Mouse (Mus musculus) cortical plate, adult 2 months (tissue): Measurements from ENCODE around the gene Fastkd2. TPM values are rescaled to one million over a fixed set of nuclear protein-coding genes. Genes with fewer than 3 reads are reported as not detected.
A peak's percentile ranks its signal among the peaks of the same experiment; 100 is the strongest.

Experiments used
- H3K27ac ChIP-seq: fragments of 200-500 bp; 2 replicates; pipeline ENCODE4 v1.5.1; 2012; ENCODE audit warnings: low read length, control low read depth, inconsistent platforms; ENCODE audit not compliant: insufficient read depth
- H3K4me1 ChIP-seq: fragments of 200-500 bp; 2 replicates; pipeline ENCODE4 v1.6.1; 2011; ENCODE audit warnings: low read length; ENCODE audit not compliant: control insufficient read depth, insufficient read depth
- H3K4me3 ChIP-seq: fragments of 200-500 bp; 2 replicates; pipeline ENCODE4 v1.5.1; 2011; ENCODE audit warnings: mild to moderate bottlenecking, low read length, control low read depth; ENCODE audit not compliant: insufficient read depth
- CTCF ChIP-seq: fragments of 200-500 bp; IDR thresholded peaks from 2 replicates; pipeline ENCODE4 v1.5.1; 2011; ENCODE audit warnings: mild to moderate bottlenecking, control low read depth, low read length; ENCODE audit not compliant: insufficient read depth; ENCODE audit errors: extremely low read depth
- POLR2A ChIP-seq: fragments of 200-500 bp; IDR thresholded peaks from 2 replicates; pipeline ENCODE4 v1.6.1; 2011; ENCODE audit warnings: mild to moderate bottlenecking, low read length, control low read depth; ENCODE audit not compliant: insufficient read depth; ENCODE audit errors: extremely low read depth
- polyA plus RNA-seq: library from polyadenylated mRNA; depleted of rRNA; stranded (reverse); fragments of >200 nt; gene quantifications from 2 replicates; pipeline ENCODE4 v1.2.3, GENCODE M21; 2012; rRNA removed

The Fastkd2 gene
- polyA plus RNA-seq, 1 experiment = 28.1 TPM

GRCm38 (mm10) chr1:63764395-63764794 is 34.0 kb downstream of the Fastkd2 start:
- peaks cover 7% of the 10 kb centered on the region; the same call in 1 of the 2 replicates for H3K4me1 ChIP-seq
- no peak overlapping the region for H3K27ac ChIP-seq
- H3K4me3 ChIP-seq = no peak overlapping the region
- no peak for TF ChIP-seq POLR2A
- no peak for TF ChIP-seq CTCF

- H3K4me1 ChIP-seq = peaks cover 11% of the 10 kb centered on the region
- no peak overlapping the region for H3K4me3 ChIP-seq
- TF ChIP-seq CTCF (no peak), POLR2A (no peak)
- H3K27ac ChIP-seq = no peak overlapping the region
Observed at GRCm38 (mm10) chr1:63768112-63768511, 37.7 kb downstream of the Fastkd2 start.

- Histone ChIP-seq H3K4me3 (no peak within 1 kb of the TSS), H3K27ac (peak within 1 kb of the TSS; percentile 21; the same call in 1 of the 2 replicates), H3K4me1 (peaks cover 7% of the 10 kb centered on the region)
- TF ChIP-seq POLR2A (no peak), CTCF (no peak)
Observed at GRCm38 (mm10) chr1:63769167-63769566, 38.8 kb downstream of the Fastkd2 start, which contains the start of gene 4933402D24Rik. 4933402D24Rik (minus strand) TSS chr1:63769267.

GRCm38 (mm10) chr1:63770309-63770708 is 39.9 kb downstream of the Fastkd2 start:
- no peak overlapping the region for H3K4me3 ChIP-seq
- no peak for TF ChIP-seq CTCF
- TF ChIP-seq POLR2A = no peak
- 0 out of 2 replicates have a peak overlapping the region, but pooled peaks have one; percentile 21 for H3K27ac ChIP-seq
- peaks cover 7% of the 10 kb centered on the region for H3K4me1 ChIP-seq

- H3K27ac ChIP-seq = no peak overlapping the region
- no peak for TF ChIP-seq POLR2A
- no peak for TF ChIP-seq CTCF
- H3K4me1 ChIP-seq = no peaks in the 10 kb centered on the region
Observed at GRCm38 (mm10) chr1:63776396-63776795, 46.0 kb downstream of the Fastkd2 start.

GRCm38 (mm10) chr1:63776902-63777630 is 46.7 kb downstream of the Fastkd2 start:
- Histone ChIP-seq H3K4me3 (no peak overlapping the region), H3K27ac (no peak overlapping the region), H3K4me1 (no peaks in the 10 kb centered on the region)
- no peak for TF ChIP-seq CTCF
- no peak for TF ChIP-seq POLR2A

More at GRCm38 (mm10) chr1:63776396-63776795, 46.0 kb downstream of the Fastkd2 start:
- H3K4me3 ChIP-seq = no peak overlapping the region

GRCm38 (mm10) chr1:63794326-63794725 is 63.9 kb downstream of the Fastkd2 start:
- Histone ChIP-seq H3K27ac (no peak overlapping the region), H3K4me3 (no peak overlapping the region), H3K4me1 (no peaks in the 10 kb centered on the region)
- TF ChIP-seq POLR2A (no peak), CTCF (no peak)

Other genes starting within 250 kb of the Fastkd2 start
- gene Gm39653, start 114.6 kb upstream of the Fastkd2 start, polyA plus RNA-seq = 0.40 TPM in 2 replicates
- 0.02 and 0.13 TPM in 2 replicates for gene Dytn, start 43.7 kb upstream of the Fastkd2 start, polyA plus RNA-seq
- 0.85 and 1.4 TPM in 2 replicates for gene Mdh1b, start 296 bp upstream of the Fastkd2 start, polyA plus RNA-seq
- 0.15 and 0.26 TPM in 2 replicates for gene 4933402D24Rik, start 38.7 kb downstream of the Fastkd2 start, polyA plus RNA-seq